Mouse (Mus musculus) heart, embryonic 16.5 days (tissue): ENCODE data around the gene Dusp2. TPM values are rescaled to one million over a fixed set of nuclear protein-coding genes. Genes with fewer than 3 reads are reported as not detected.

Experiments used
- ATAC-seq: fragments of 200-750 bp; cut with Nextera tagmentation; replicated peaks from 2 replicates; pipeline ENCODE4 v1.8.0; 2017; ENCODE audit warnings: moderate number of reproducible peaks; ENCODE audit not compliant: insufficient read depth, low FRiP score; ENCODE audit errors: extremely low read depth
- H3K27ac ChIP-seq: fragments of 300-500 bp; sonication (generic); 2 replicates; pipeline ENCODE4 v1.5.1; 2014; ENCODE audit warnings: mild to moderate bottlenecking, low read length, control low read depth, moderate library complexity
- H3K27me3 ChIP-seq: fragments of 300-500 bp; sonication (generic); 2 replicates; pipeline ENCODE4 v1.6.1; 2014; ENCODE audit warnings: low read length, mixed read lengths; ENCODE audit not compliant: control insufficient read depth, insufficient read depth
- H3K36me3 ChIP-seq: fragments of 300-500 bp; sonication (generic); 2 replicates; pipeline ENCODE4 v1.6.1; 2014; ENCODE audit not compliant: control insufficient read depth, insufficient read depth
- H3K4me1 ChIP-seq: fragments of 300-500 bp; sonication (generic); 2 replicates; pipeline ENCODE4 v1.6.1; 2014; ENCODE audit warnings: low read length, mixed read lengths; ENCODE audit not compliant: control insufficient read depth, insufficient read depth
- H3K4me2 ChIP-seq: fragments of 300-500 bp; sonication (generic); 2 replicates; pipeline ENCODE4 v1.6.1; 2014; ENCODE audit warnings: low read depth, mild to moderate bottlenecking, control low read depth, low read length
- H3K4me3 ChIP-seq: fragments of 300-500 bp; sonication (generic); 2 replicates; pipeline ENCODE4 v1.5.1; 2014; ENCODE audit warnings: mild to moderate bottlenecking, control low read depth, low read length
- H3K9ac ChIP-seq: fragments of 300-500 bp; sonication (generic); 2 replicates; pipeline ENCODE4 v1.6.1; 2014; ENCODE audit warnings: low read length, control low read depth
- H3K9me3 ChIP-seq: fragments of 300-500 bp; sonication (generic); replicated peaks from 2 replicates; pipeline ENCODE4 v1.6.1; 2016; ENCODE audit warnings: low read length; ENCODE audit not compliant: control insufficient read depth
- WGBS: fragments of 180-500 bp; shearing (Covaris S2); extraction: QIAGEN DNeasy Blood & Tissue Kit; methylation state at CpG from one replicate; pipeline ENCODE4 v1.1.7; 2014; 5-methylcytosine and 5-hydroxymethylcytosine counted together
- polyA plus RNA-seq: library from polyadenylated mRNA; unstranded; fragments of >200 nt; fragmentation: Nextera tagmentation; extraction: Ambion mirVana; gene quantifications from 2 replicates; pipeline ENCODE4 v1.2.1, GENCODE M21; 2015

Gene Dusp2
- polyA plus RNA-seq, 1 experiment from 2014 or later = 18.1 TPM

DNA sequence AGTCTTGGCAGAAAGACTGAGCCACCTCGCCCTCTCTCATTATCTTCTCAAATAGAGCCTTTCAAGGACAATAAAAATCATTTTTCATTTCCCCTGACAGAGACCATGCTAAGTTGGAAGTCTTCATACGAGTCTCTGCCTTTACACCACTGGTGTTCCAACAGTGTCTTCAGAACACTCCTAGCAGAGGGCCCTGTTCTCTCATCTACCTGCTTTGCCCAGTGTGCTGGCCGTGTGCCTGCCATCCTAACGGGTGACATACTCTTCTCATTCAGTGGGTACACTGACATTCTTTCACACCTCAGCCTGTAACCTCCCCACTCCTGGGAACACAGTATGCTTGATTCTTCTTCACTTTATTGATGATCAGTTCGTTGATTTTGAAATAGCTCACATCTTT lies 19.5 kb upstream of the Dusp2 start:
- H3K36me3 ChIP-seq = no peaks in the 10 kb centered on the region
- ATAC-seq = no peak
- no peaks in the 10 kb centered on the region for H3K27me3 ChIP-seq
- no peak overlapping the region for H3K9ac ChIP-seq
- H3K9me3 ChIP-seq = no peaks in the 10 kb centered on the region
- WGBS = 74% methylated on average over 5 of the region's 5 CpGs
- H3K4me2 ChIP-seq = no peak overlapping the region
- H3K4me1 ChIP-seq = peaks cover 2% of the 10 kb centered on the region; the same call in 1 of the 2 replicates
- H3K4me3 ChIP-seq = no peak overlapping the region
- H3K27ac ChIP-seq = no peak overlapping the region

DNA sequence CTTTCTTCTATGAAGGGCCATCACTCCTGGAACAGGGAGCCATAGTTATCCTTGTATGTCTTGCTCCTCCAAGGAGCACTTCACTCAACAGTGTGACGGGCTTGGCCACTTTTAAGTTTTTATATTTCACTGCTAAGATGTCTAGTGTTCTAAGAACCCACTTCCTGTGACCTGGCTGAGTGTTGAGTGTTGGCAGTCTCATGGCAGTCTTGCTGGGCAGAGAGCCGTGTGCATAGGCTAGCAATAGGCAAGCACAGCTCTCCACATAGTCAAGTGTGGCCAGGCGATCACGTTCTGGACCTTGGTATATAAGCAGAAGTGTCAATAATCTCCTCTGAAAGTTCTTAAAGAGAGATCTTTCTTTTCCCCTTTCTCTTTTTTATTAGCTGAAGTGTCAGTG lies 17.8 kb upstream of the Dusp2 start:
- ATAC-seq = no peak
- H3K4me3 ChIP-seq = no peak overlapping the region
- no peak overlapping the region for H3K27ac ChIP-seq
- H3K9me3 ChIP-seq = no peaks in the 10 kb centered on the region
- H3K4me1 ChIP-seq = peaks cover 2% of the 10 kb centered on the region; the same call in 1 of the 2 replicates
- 72% methylated on average over 4 of the region's 4 CpGs for WGBS
- H3K9ac ChIP-seq = no peak overlapping the region
- no peak overlapping the region for H3K4me2 ChIP-seq
- H3K36me3 ChIP-seq = no peaks in the 10 kb centered on the region
- H3K27me3 ChIP-seq = no peaks in the 10 kb centered on the region

DNA sequence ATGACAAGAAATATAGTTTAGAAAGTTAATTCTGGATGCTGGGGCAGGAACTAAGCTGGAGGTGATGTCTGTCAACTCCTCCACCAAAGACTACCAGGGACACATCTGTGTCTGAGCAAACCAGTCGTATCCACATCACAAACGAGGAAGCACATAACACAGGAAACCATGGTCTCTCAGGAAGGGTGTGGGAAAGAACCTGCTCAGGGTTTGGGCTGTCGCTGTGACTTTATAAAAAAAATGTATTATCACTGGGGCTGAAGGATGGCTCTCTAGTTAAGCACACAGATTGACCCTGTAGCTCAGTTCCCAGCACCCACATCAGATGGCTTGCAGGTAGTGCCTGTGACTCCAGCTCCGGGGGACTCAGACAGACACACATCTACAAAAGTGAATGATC lies 16.9 kb upstream of the Dusp2 start:
- Histone ChIP-seq H3K4me1 (peaks cover 2% of the 10 kb centered on the region; the same call in 1 of the 2 replicates), H3K4me2 (no peak overlapping the region), H3K27me3 (no peaks in the 10 kb centered on the region), H3K27ac (no peak overlapping the region), H3K36me3 (no peaks in the 10 kb centered on the region), H3K9ac (no peak overlapping the region), H3K9me3 (no peaks in the 10 kb centered on the region), H3K4me3 (no peak overlapping the region)
- 59% methylated on average over 4 of the region's 4 CpGs for WGBS
- no peak for ATAC-seq

DNA sequence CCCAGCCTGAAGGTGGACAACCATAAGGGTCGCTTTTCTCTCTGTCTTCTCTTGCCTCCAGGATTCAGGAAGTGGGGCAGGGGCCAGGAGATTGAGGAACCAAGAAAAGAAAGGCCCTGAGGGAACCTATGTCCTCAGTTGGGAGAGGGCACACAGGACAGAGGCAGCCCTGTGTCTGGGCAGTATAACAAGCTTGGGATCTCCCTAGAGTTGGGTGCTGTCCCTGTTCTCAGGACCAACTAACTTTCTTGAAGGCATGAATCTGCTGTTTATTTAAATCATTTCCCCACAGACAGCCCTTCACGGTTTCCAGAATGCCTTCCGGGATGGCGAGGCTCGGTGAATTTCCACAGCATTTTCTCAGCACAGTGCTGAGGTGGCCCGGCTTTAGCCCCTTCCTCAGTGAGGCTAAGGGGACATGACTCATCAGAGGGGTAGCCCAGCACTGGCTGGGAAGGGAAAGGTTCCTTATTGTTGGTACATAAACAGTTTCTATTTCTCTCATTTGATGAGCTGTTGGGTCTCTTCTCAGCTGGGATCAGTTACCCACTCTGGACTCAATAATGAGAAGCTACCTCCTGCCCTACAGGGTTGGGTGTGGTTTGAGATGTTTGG lies 13.2 kb upstream of the Dusp2 start:
- Histone ChIP-seq H3K9ac (no peak overlapping the region), H3K27me3 (no peaks in the 10 kb centered on the region), H3K9me3 (no peaks in the 10 kb centered on the region), H3K4me3 (no peak overlapping the region), H3K4me1 (no peaks in the 10 kb centered on the region), H3K27ac (no peak overlapping the region), H3K4me2 (no peak overlapping the region), H3K36me3 (no peaks in the 10 kb centered on the region)
- 71% methylated on average over 6 of the region's 6 CpGs for WGBS
- no peak for ATAC-seq

DNA sequence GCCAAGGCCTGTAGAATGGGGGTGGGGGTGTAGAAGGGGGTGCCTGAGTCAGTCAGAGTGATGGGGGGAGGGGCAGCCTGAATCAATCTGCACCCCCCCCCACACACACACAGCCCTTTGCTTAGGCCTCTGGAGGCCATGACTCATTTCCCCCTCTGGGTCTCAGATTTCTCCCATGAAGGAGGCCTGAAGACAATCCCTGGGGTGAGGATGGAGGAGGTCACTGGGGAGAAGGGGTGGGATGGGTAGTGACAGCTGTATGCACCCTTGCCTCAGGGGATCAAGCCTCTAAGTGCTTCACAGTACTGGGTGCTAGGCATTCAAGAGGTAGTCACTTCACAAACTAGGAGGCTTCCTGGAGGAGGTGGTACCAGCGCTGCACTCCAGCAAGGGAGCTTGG lies 12.3 kb upstream of the Dusp2 start:
- 62% methylated on average over 1 of the region's 1 CpGs for WGBS
- peaks cover 3% of the 10 kb centered on the region; the same call in 1 of the 2 replicates for H3K4me1 ChIP-seq
- no peaks in the 10 kb centered on the region for H3K27me3 ChIP-seq
- H3K9ac ChIP-seq = no peak overlapping the region
- no peak overlapping the region for H3K4me2 ChIP-seq
- ATAC-seq = no peak
- no peaks in the 10 kb centered on the region for H3K36me3 ChIP-seq
- H3K9me3 ChIP-seq = no peaks in the 10 kb centered on the region
- H3K4me3 ChIP-seq = no peak overlapping the region
- no peak overlapping the region for H3K27ac ChIP-seq

DNA sequence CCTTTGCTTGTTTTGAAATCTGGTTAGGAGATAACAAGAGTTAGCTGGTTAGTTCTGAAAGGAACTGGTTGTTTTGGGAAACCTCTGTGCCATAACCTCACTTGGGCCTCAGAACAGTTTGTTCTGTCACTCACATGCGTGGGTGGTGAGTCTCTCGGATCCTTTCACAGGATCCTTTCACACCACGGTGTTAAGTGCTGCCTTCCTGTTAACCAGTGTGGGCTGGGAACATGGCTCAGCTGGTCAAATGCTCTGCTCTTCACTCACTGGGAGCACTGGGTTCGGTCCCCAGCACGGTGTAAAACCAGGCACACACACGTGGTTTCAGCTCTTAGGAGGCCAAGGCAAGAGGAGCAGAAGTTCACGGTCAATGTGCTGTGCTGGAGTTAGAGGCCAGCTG lies 11.5 kb upstream of the Dusp2 start:
- no peaks in the 10 kb centered on the region for H3K36me3 ChIP-seq
- 56% methylated on average over 7 of the region's 7 CpGs for WGBS
- H3K4me1 ChIP-seq = peaks cover 3% of the 10 kb centered on the region; the same call in 1 of the 2 replicates
- H3K27ac ChIP-seq = no peak overlapping the region
- no peaks in the 10 kb centered on the region for H3K27me3 ChIP-seq
- no peak overlapping the region for H3K4me2 ChIP-seq
- H3K9ac ChIP-seq = no peak overlapping the region
- ATAC-seq = no peak
- H3K4me3 ChIP-seq = no peak overlapping the region
- H3K9me3 ChIP-seq = no peaks in the 10 kb centered on the region

DNA sequence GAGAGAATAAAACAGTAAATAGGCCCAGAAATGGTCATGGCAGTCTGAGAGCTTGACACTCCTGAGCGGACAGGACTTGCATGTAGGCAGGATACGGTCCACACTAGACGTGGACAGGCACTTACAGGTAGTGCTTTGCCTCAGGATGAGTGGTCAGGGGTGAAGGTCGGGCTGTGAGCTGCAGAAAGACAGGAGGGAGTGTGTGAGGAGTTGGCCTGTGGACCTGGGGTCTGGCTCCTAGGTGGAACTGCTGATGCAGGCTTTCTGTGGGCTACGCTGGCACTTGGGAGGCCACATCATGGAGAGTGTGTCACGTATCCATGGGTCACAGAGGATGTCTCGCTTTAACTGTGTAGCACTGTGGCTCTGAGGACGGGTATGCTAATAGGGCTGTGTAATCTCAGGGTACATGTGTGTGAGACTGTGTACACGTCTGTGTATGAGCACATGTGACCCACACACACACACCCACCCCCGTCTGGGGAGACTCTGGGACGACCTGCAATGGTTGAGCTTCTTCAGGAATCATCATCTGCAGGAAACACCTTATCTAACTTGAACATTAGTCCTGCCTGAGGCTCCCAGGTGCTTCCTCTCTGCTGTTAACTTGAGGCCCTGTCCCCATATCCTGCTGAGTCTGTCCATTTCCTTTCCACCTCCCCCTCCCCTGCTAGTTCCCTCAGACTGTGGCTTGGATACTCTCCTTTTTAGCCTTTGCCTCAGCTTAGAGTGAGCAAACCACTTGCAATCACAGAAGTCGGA lies 7.7 kb upstream of the Dusp2 start:
- no peaks in the 10 kb centered on the region for H3K36me3 ChIP-seq
- H3K27ac ChIP-seq = peak overlapping the region; percentile 71
- H3K9ac ChIP-seq = no peak overlapping the region
- H3K4me1 ChIP-seq = peaks cover 3% of the 10 kb centered on the region; the same call in 1 of the 2 replicates
- H3K27me3 ChIP-seq = no peaks in the 10 kb centered on the region
- ATAC-seq = peak; percentile 79
- H3K4me2 ChIP-seq = no peak overlapping the region
- no peak overlapping the region for H3K4me3 ChIP-seq
- 56% methylated on average over 12 of the region's 12 CpGs for WGBS
- H3K9me3 ChIP-seq = no peaks in the 10 kb centered on the region

DNA sequence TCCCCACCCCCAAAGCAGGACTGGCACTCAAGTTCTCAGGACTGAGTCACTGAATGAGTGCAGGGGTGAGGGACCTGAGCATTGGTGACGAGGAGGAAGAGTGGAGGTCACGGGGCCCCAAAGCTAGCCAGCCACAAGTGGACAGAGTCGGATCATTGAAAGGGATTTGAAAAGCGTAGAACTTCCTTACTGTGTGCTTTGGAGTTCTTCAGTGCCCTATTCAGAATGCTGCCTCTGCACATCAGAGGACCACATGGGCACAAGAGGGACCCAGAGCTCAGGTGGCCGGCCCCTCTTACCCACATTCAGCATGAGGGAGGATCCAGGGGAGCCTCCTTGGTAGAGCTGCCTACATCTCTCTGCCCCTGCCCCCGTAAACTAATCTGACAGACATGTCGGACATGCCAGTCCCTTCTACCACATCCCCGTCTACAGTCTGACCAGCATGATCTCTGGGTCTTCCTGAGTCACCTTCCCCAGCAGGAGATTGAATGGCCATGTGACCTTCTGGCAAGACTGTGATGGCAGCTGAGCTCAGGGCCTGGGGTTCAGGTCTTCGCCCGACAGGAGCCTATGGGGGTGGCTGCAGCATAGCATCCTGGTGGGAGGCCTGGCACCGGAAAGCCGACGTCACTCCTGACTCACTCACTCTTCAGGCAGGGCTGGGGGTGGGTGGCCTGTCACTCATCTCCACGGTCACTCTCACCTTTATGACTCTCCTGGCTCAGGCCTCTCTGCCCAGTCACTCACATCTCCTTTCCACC lies 3.0 kb upstream of the Dusp2 start:
- Histone ChIP-seq H3K27ac (no peak overlapping the region), H3K4me2 (no peak overlapping the region), H3K27me3 (peaks cover 16% of the 10 kb centered on the region), H3K9me3 (no peaks in the 10 kb centered on the region), H3K4me1 (peaks cover 9% of the 10 kb centered on the region), H3K36me3 (no peaks in the 10 kb centered on the region), H3K4me3 (no peak overlapping the region), H3K9ac (no peak overlapping the region)
- no peak for ATAC-seq
- 60% methylated on average over 14 of the region's 14 CpGs for WGBS
